Comparison of ENCODE assay signal across 9 mouse cellular contexts in the genomic region with DNA sequence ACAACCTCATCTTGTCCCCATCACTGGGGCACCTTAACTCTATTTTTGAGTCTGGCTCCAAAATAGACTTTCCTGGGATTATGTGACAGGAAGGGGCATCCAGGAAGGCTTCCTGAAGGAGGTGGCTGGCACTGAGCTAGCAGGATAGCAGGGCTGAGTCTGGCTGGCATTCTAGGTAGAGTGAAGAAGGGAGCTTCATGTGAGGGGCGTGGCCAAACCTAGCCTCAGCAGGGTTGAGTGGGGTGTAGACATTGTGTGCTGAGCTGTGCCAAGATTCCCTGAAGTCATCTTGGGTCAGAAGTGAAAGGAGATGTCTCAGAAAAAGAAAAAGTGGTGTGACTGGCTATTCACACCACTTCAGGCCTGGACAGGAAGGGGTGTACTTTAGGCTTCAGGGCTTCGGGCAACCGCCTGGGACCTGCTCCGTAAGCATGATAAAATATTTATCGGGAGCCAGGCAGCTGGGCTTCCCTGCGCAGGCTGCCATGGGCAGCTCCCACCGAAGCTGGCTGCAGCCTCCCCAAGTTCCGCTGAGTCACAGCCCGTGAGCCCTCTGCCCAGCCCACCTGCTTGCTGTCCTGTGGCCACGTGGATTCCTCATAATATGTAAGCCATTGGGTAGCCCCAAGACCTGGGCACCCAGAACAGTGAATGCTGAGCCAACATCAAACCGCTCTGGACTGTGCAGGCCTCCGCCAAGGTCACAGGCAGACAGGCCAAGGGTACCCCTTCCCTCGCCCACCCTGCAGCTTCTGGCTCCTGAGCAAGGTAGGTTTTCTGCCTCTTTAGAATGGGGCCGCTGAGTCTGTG. TPM values are rescaled to one million over a fixed set of nuclear protein-coding genes. Genes with fewer than 3 reads are reported as not detected.
A peak's percentile ranks its signal among the peaks of the same experiment; 100 is the strongest.
DNase-seq lines count a peak whose midpoint lies in the region; ATAC-seq and TF ChIP-seq lines count a peak whose summit lies in the region.
"Had no signal": no experiment of that assay in that cellular context is flagged by ENCODE, and none has a peak within 500 bp of the region (broad histone marks: within the 10 kb centered on the region; RNA-seq: fewer than 3 reads in every experiment).

Gene Prr5 (plus strand): TSS at position 683 of the 810 bp plus-strand sequence.

- ATAC-seq in embryonic facial prominence, embryonic 13.5 days (ENCODE audit: insufficient number of reproducible peaks, insufficient read depth, low FRiP score, low TSS enrichment, low read depth), result no peak
- ATAC-seq in liver, embryonic 14.5 days (ENCODE audit: insufficient read depth), result peak; percentile 48; the same call in 1 of the 2 replicates

- no peak within 1 kb of the TSS for H3K4me3 ChIP-seq in heart, adult 2 months
- H3K4me3 ChIP-seq in embryonic facial prominence, embryonic 13.5 days, result no peak within 1 kb of the TSS
- H3K4me3 ChIP-seq in liver, embryonic 14.5 days (ENCODE audit: insufficient read depth in 1 of 2, low read depth in 2 of 2, low read length in 2 of 2), result no peak within 1 kb of the TSS
- H3K4me3 ChIP-seq: myocyte had no signal

- H3K4me1 ChIP-seq in heart, adult 2 months (ENCODE audit: control insufficient read depth, insufficient read depth, low read length), result peaks cover 8% of the 10 kb centered on the region
- H3K4me1 ChIP-seq in embryonic facial prominence, embryonic 13.5 days, result peaks cover 30% of the 10 kb centered on the region
- 0 out of 4 replicates have a peak, but pooled peaks cover 0 to 2% of the 10 kb centered on the region in 2 experiments for H3K4me1 ChIP-seq in liver, embryonic 14.5 days (replicated peaks; ENCODE audit: control insufficient read depth in 2 of 2, insufficient read depth in 2 of 2, low read length in 1 of 2)

- no peaks in the 10 kb centered on the region for H3K36me3 ChIP-seq in heart, adult 2 months (ENCODE audit: control insufficient read depth, insufficient read depth, low read length)
- no peaks in the 10 kb centered on the region for H3K36me3 ChIP-seq in embryonic facial prominence, embryonic 13.5 days
- no peaks in the 10 kb centered on the region for H3K36me3 ChIP-seq in liver, embryonic 14.5 days (replicated peaks; ENCODE audit: control insufficient read depth, insufficient read depth, low read depth)

- no peak within 1 kb of the TSS for H3K4me2 ChIP-seq in embryonic facial prominence, embryonic 13.5 days
- no peak within 1 kb of the TSS for H3K4me2 ChIP-seq in liver, embryonic 14.5 days (ENCODE audit: low read depth)

- 62% methylated on average over 14 of the region's 14 CpGs for WGBS in heart, adult 2 months
- WGBS in embryonic facial prominence, embryonic 13.5 days, result 78% methylated on average over 14 of the region's 14 CpGs
- 47% methylated on average over 14 of the region's 14 CpGs for WGBS in liver, embryonic 14.5 days (ENCODE audit: insufficient replicate concordance)

- no peaks in the 10 kb centered on the region for H3K27me3 ChIP-seq in heart, adult 2 months (ENCODE audit: control insufficient read depth, insufficient read depth, low read length)
- H3K27me3 ChIP-seq in embryonic facial prominence, embryonic 13.5 days, result peaks cover 8% of the 10 kb centered on the region
- no peaks in the 10 kb centered on the region for H3K27me3 ChIP-seq in liver, embryonic 14.5 days (ENCODE audit: control insufficient read depth, insufficient read depth, low read length)

- TF ChIP-seq EP300 in heart, adult 2 months (IDR thresholded peaks at IDR 0.05; ENCODE audit: insufficient read depth, low read depth, low read length), result no peak
- TF ChIP-seq EP300 in liver, embryonic 14.5 days (IDR thresholded peaks at IDR 0.05; ENCODE audit: low read depth), result no peak; the same call in 1 of the 2 replicates

- intact Hi-C loops in heart, adult 2 months (cut with DNase I), result no loop called here

- no peak within 1 kb of the TSS for H3K27ac ChIP-seq in heart, adult 2 months
- no peak within 1 kb of the TSS for H3K27ac ChIP-seq in embryonic facial prominence, embryonic 13.5 days
- H3K27ac ChIP-seq in liver, embryonic 14.5 days, result no peak within 1 kb of the TSS

- no peak within 1 kb of the TSS for H3K9ac ChIP-seq in heart, adult 2 months (ENCODE audit: low read depth, low read length)
- no peak within 1 kb of the TSS for H3K9ac ChIP-seq in embryonic facial prominence, embryonic 13.5 days
- H3K9ac ChIP-seq in liver, embryonic 14.5 days (replicated peaks), result no peak within 1 kb of the TSS

- DNase-seq in heart, postnatal 4 days, result no peak
- no peak for DNase-seq in heart, adult 2 months
- DNase-seq in kidney, adult 18-20 months, result peak; percentile 79
- no peak for DNase-seq in liver, embryonic 14.5 days (ENCODE audit: low read depth in 3 of 3, low spot score in 3 of 3)
- no peak for DNase-seq in B cell, adult 2 months
- DNase-seq in cerebellum, postnatal 4 days (ENCODE audit: low spot score in 2 of 2), result no peak
- no peak for DNase-seq in urinary bladder, postnatal 10 days (ENCODE audit: low spot score)

- no peak for TF ChIP-seq POLR2A in heart, adult 2 months (IDR thresholded peaks at IDR 0.05; ENCODE audit: insufficient read depth, low read depth, low read length)

- H3K9me3 ChIP-seq in embryonic facial prominence, embryonic 13.5 days, result no peaks in the 10 kb centered on the region
- no peaks in the 10 kb centered on the region for H3K9me3 ChIP-seq in liver, embryonic 14.5 days (ENCODE audit: control insufficient read depth, low read length)

- no peak for TF ChIP-seq CTCF in heart, adult 2 months (IDR thresholded peaks at IDR 0.05)
- no peak for TF ChIP-seq CTCF in liver, embryonic 14.5 days (IDR thresholded peaks at IDR 0.05; ENCODE audit: low read depth)

- H3K79me2 ChIP-seq in heart, adult 2 months (replicated peaks; ENCODE audit: control insufficient read depth, insufficient read depth, low read length), result no peaks in the 10 kb centered on the region

RNA-seq across cellular contexts. Expression of gene Prr5, which starts in this region (rescaled TPM):
- total RNA-seq in heart, postnatal 4 days (2021), result 10 to 100 TPM; 11.6 to 12.3 TPM
- 1 to 10 TPM; 2.8 to 4.9 TPM for total RNA-seq in heart, adult 2 months (2021)
- polyA plus RNA-seq in heart, adult 2 months (2012; rRNA removed), result 5.9 and 8.1 TPM in 2 replicates
- 18.8 and 20.7 TPM in 2 replicates for polyA plus RNA-seq in embryonic facial prominence, embryonic 13.5 days (2015; fragmentation: Nextera tagmentation; extraction: Ambion mirVana)
- 5.2 and 6.6 TPM in 2 replicates for polyA plus RNA-seq in liver, embryonic 14.5 days (2012; rRNA removed)
- polyA plus RNA-seq in liver, embryonic 14.5 days (2014; fragmentation: Nextera tagmentation; extraction: Ambion mirVana), result 3.0 and 3.7 TPM in 2 replicates
